Mouse (Mus musculus) kidney, postnatal 36 days (tissue): ENCODE data around the gene E130309D02Rik.

Source experiments
- DNase-seq, 2 experiments: peaks; one replicate each; pipeline ENCODE4 v3.0.0; 2021 to 2022; ENCODE audit warnings: mixed read lengths in 2 of 2

The E130309D02Rik gene

GRCm38 (mm10) chr5:143309916-143310315 lies 5.2 kb downstream of the E130309D02Rik start:
- no peak for DNase-seq

GRCm38 (mm10) chr5:143308825-143309224 lies 6.3 kb downstream of the E130309D02Rik start:
- no peak for DNase-seq

GRCm38 (mm10) chr5:143304251-143304650 lies 10.9 kb downstream of the E130309D02Rik start:
- DNase-seq: peak; percentile 42 to 48

GRCm38 (mm10) chr5:143301296-143301695 lies 13.9 kb downstream of the E130309D02Rik start:
- peak in 1 of 2 experiments; percentile 64 for DNase-seq

- DNase-seq: peak; percentile 43 to 82
Measured at GRCm38 (mm10) chr5:143299686-143300085, 15.5 kb downstream of the E130309D02Rik start.

GRCm38 (mm10) chr5:143298391-143298790 lies 16.8 kb downstream of the E130309D02Rik start:
- no peak for DNase-seq

GRCm38 (mm10) chr5:143297986-143298385 lies 17.2 kb downstream of the E130309D02Rik start:
- DNase-seq: no peak

- DNase-seq: no peak
Measured at GRCm38 (mm10) chr5:143295330-143295729, 19.8 kb downstream of the E130309D02Rik start.

- DNase-seq: no peak
Measured at GRCm38 (mm10) chr5:143294862-143295261, 20.3 kb downstream of the E130309D02Rik start.

- DNase-seq: no peak
Measured at GRCm38 (mm10) chr5:143293404-143293803, 21.8 kb downstream of the E130309D02Rik start, which contains the start of gene Zfp853. Gene Zfp853, minus strand, starts transcription at chr5:143293623.

- DNase-seq: no peak
Measured at GRCm38 (mm10) chr5:143292879-143293278, 22.3 kb downstream of the E130309D02Rik start.

- DNase-seq: no peak
Measured at GRCm38 (mm10) chr5:143289299-143289698, 25.9 kb downstream of the E130309D02Rik start.

- DNase-seq: no peak
Measured at GRCm38 (mm10) chr5:143288378-143288911, 26.7 kb downstream of the E130309D02Rik start.

GRCm38 (mm10) chr5:143287774-143288328 lies 27.3 kb downstream of the E130309D02Rik start:
- peak in 1 of 2 experiments; percentile 29 for DNase-seq

- DNase-seq: peak in 1 of 2 experiments; percentile 40
Measured at GRCm38 (mm10) chr5:143284762-143285161, 30.4 kb downstream of the E130309D02Rik start.

GRCm38 (mm10) chr5:143279247-143279646 lies 35.9 kb downstream of the E130309D02Rik start:
- DNase-seq: no peak

- no peak for DNase-seq
Measured at GRCm38 (mm10) chr5:143275761-143276160, 39.4 kb downstream of the E130309D02Rik start.

- no peak for DNase-seq
Measured at GRCm38 (mm10) chr5:143272540-143273330, 42.4 kb downstream of the E130309D02Rik start.

GRCm38 (mm10) chr5:143272108-143272507 lies 43.1 kb downstream of the E130309D02Rik start:
- no peak for DNase-seq

- DNase-seq: no peak
Measured at GRCm38 (mm10) chr5:143271642-143272041, 43.5 kb downstream of the E130309D02Rik start.

- DNase-seq: no peak
Measured at GRCm38 (mm10) chr5:143270151-143270519, 45.0 kb downstream of the E130309D02Rik start.

GRCm38 (mm10) chr5:143269363-143270150 lies 45.6 kb downstream of the E130309D02Rik start, which contains the start of gene Zfp316:
Gene Zfp316, minus strand, starts transcription at chr5:143270022.
- DNase-seq: peak; percentile 67 to 87

GRCm38 (mm10) chr5:143268985-143269362 lies 46.2 kb downstream of the E130309D02Rik start:
- no peak for DNase-seq
